Mouse (Mus musculus): ENCODE results near the gene Vil1. TPM values are rescaled to one million over a fixed set of nuclear protein-coding genes. Genes with fewer than 3 reads are reported as not detected.
A peak's percentile ranks its signal among the peaks of the same experiment; 100 is the strongest.

Vil1 gene
- polyA plus RNA-seq (2015; fragmentation: Nextera tagmentation; extraction: Ambion mirVana), result 0.76 and 0.99 TPM in 2 replicates

DNA sequence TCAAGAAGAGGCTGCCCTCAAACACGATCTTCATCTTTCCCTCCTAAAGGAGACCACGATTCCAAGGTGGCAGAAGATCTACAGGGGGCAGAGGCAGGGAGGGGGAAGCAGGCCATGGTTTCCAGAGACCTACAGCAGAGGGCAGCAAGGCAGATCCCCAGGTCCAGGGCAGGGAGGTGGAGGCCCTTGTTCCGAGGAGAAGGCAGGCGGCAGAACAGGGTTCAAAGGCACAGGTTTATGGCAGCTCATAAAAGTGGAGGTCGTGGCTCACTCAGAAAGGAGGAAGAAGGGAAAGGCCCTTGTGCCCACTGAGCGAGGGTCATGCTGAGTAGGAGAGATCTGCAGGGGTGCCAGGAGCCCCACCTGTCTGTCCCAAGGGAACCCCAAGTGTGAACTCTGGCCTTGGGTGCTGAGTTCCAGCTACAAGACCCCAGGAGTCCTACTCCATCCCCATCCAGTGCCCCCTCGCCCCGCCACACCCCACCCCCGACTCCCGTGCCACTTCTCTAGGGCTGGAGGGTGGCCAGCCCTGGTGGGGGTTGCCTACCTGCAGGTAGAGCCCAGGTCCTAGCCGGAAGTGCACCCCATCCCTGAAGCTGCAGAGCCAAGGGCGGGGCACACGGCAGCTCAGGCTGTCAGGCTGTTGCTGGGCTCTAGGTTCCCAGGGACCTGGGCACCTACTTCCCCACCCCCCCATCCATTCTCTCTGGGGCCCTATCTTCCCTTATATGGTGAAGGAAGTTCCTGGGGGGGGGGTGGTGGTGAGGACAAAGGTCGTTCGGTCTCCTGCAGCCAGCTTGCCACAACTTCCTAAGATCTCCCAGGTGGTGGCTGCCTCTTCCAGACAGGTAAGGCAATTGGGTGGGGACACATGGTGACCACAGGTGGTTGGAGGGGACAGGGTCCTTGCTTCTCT lies at the start of gene Vil1:
Gene Vil1, plus strand, starts transcription at position 788 of the 916 bp plus-strand sequence.
- no peak for ATAC-seq (ENCODE audit: insufficient read depth)
- H3K27me3 ChIP-seq, result no peaks in the 10 kb centered on the region
- H3K36me3 ChIP-seq (replicated peaks), result no peaks in the 10 kb centered on the region
- no peak within 1 kb of the TSS for H3K4me3 ChIP-seq (replicated peaks)
- no peak within 1 kb of the TSS for H3K4me2 ChIP-seq
- no peak within 1 kb of the TSS for H3K9ac ChIP-seq
- H3K27ac ChIP-seq (replicated peaks), result no peak within 1 kb of the TSS
- WGBS (ENCODE audit: insufficient replicate concordance), result 47% methylated on average over 15 of the region's 15 CpGs
- peaks cover 11% of the 10 kb centered on the region for H3K4me1 ChIP-seq (replicated peaks)
- no peaks in the 10 kb centered on the region for H3K9me3 ChIP-seq (replicated peaks)

DNA sequence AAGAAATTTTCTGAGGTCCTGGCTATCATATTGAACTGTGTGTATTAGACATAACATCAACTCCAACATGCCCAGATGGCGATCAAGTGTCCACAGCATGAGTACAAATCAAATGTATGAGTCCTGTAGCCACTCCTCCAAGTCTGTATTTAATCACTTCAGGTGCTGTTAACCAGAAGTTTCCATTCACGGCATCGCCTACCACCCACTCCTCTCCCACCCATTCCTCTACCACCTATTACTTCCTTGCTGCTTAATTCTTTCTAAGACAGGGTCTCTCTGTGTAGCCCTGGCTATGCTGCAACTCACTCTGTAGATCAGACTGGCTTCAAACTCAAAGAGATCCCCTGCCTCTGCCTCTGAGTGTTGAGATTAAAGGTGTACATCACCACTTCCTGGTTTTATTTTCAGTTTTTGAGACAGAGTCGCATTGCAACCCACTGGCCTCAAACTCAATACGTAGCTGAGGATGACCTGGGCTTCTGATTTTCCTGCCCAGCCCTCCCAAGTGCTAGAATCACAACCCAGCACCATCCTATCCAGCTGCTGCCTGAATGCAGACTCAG lies 49.1 kb upstream of the Vil1 start:
- H3K27ac ChIP-seq (replicated peaks), result no peak overlapping the region
- peaks cover 3% of the 10 kb centered on the region; the same call in 1 of the 2 replicates for H3K27me3 ChIP-seq
- no peak overlapping the region for H3K4me2 ChIP-seq
- H3K9ac ChIP-seq, result no peak overlapping the region
- ATAC-seq (ENCODE audit: insufficient read depth), result no peak
- H3K4me3 ChIP-seq (replicated peaks), result no peak overlapping the region
- H3K9me3 ChIP-seq (replicated peaks), result no peaks in the 10 kb centered on the region
- WGBS (ENCODE audit: insufficient replicate concordance), result 51% methylated on average over 5 of the region's 5 CpGs
- no peaks in the 10 kb centered on the region for H3K36me3 ChIP-seq (replicated peaks)
- H3K4me1 ChIP-seq (replicated peaks), result peaks cover 7% of the 10 kb centered on the region

DNA sequence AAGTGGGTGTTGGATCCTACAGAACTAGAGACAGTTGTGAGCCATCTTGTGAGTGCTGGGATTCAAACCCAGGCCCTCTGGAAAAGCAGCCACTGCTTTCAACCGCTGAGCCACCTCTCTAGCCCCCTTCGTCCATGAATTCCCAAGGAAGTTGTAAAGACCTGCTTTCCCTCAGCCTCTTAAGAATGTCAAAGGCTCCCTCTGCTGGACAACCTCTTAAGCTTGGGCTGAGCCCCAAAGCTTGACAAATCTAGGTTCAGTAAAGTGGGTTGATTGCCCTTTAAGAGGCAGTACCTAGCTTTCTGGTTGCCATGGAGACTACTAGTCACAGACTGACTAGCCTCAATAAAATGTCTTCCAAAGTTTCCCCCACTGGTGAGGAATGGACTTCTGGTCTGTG lies 47.4 kb upstream of the Vil1 start, which contains the start of gene Catip:
Gene Catip, plus strand, starts transcription at position 297 of the 400 bp plus-strand sequence.
- Histone ChIP-seq H3K27ac (replicated peaks) (no peak within 1 kb of the TSS), H3K9ac (no peak within 1 kb of the TSS), H3K27me3 (peaks cover 7% of the 10 kb centered on the region), H3K4me2 (no peak within 1 kb of the TSS), H3K36me3 (replicated peaks) (no peaks in the 10 kb centered on the region), H3K9me3 (replicated peaks) (no peaks in the 10 kb centered on the region), H3K4me3 (replicated peaks) (no peak within 1 kb of the TSS), H3K4me1 (replicated peaks) (peaks cover 8% of the 10 kb centered on the region)
- WGBS (ENCODE audit: insufficient replicate concordance), result 1% methylated on average over 2 of the region's 2 CpGs
- no peak for ATAC-seq (ENCODE audit: insufficient read depth)

DNA sequence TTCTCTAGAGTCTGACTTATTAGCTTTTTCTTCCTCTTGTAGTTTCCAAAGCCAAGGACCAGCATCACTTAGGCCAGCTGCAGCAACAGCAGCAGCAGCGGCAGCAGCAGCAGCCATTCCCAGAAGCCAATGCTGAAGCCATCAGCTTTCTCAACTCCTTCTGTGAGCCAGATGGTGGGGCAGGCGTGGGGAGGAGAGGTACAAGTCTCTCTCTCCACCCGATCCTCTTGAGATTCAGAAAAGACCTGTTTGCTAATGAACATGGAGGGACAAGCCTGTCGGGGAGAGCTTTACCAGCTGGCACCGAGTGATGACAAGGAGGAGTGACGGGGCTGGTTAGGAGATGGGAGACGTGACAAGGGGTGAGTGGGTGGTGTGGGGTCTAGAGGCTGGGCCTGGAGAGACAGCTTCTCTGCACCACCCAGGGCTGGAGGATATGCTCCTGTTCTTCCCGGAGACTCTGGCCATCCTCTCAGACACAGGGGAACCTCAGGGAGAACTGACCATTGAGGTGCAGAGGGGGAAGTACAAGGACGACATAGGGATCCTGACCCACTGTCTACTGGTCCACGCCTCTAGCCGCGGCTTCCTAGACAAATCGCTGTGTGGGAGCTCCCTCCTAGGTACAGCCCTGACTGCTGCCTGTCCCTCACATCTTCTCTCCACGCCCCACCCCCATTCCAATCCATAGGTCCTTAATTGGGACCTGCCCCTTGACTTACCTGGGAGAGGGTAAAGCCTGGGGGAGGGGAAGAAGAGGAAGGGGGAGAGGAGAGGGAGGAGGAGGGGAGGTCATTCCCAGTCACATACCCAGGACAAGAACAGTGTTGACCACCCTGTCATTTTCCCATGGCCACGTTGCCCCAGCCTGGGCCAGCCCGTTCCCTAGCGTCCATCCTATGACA lies 46.6 kb upstream of the Vil1 start:
- Histone ChIP-seq H3K4me2 (no peak overlapping the region), H3K27ac (replicated peaks) (no peak overlapping the region), H3K4me3 (replicated peaks) (no peak overlapping the region), H3K9ac (no peak overlapping the region), H3K36me3 (replicated peaks) (no peaks in the 10 kb centered on the region), H3K4me1 (replicated peaks) (peaks cover 16% of the 10 kb centered on the region), H3K27me3 (peaks cover 15% of the 10 kb centered on the region), H3K9me3 (replicated peaks) (no peaks in the 10 kb centered on the region)
- WGBS (ENCODE audit: insufficient replicate concordance), result 59% methylated on average over 17 of the region's 17 CpGs
- 0 out of 2 replicates have a peak, but pooled peaks have one; percentile 18 for ATAC-seq (ENCODE audit: insufficient read depth)

DNA sequence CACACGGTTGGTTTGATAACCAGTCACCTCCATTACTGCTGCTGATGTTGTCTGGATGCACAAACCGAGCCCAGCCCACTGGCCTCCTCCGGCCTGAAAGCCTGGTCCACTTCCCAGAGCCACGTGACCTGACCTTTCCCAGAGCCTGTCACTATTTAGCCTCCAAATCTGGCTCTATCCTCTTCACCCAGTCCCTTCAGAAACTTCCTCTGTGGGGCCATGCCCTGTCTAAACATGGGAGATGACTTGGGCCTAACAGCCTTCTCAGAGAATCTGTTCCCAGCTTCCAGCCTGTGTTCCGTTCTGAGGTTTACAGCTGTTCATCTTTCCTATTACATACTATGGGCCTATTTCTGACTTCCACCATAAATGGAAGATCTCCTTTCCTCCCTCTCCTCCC lies 45.7 kb upstream of the Vil1 start:
- no peak overlapping the region for H3K9ac ChIP-seq
- no peak overlapping the region for H3K4me2 ChIP-seq
- H3K4me1 ChIP-seq (replicated peaks), result peaks cover 25% of the 10 kb centered on the region
- ATAC-seq (ENCODE audit: insufficient read depth), result no peak
- 49% methylated on average over 5 of the region's 5 CpGs for WGBS (ENCODE audit: insufficient replicate concordance)
- no peak overlapping the region for H3K4me3 ChIP-seq (replicated peaks)
- H3K27ac ChIP-seq (replicated peaks), result no peak overlapping the region
- H3K9me3 ChIP-seq (replicated peaks), result no peaks in the 10 kb centered on the region
- H3K27me3 ChIP-seq, result peaks cover 23% of the 10 kb centered on the region
- H3K36me3 ChIP-seq (replicated peaks), result no peaks in the 10 kb centered on the region

DNA sequence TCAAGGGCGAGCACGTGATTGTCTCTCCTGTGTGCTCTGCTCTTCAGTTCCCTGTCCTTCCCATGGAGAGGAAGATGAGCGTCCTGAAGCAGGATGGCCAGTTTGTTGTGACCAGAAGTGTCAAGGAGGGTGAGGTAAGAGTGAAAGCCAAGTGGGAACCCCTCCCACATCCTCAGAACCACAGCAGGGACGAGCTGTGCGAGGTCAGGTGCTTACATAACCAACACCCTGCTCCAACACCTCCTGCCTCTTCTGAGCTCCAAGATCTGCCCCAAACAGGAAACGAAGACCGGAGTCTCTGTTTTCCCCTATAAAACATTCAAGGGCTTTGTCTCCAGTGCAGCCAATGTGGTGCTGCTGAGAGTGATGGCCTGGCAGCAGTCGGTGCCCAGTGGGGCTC lies 44.9 kb upstream of the Vil1 start:
- Histone ChIP-seq H3K9ac (no peak overlapping the region), H3K27me3 (peaks cover 23% of the 10 kb centered on the region), H3K36me3 (replicated peaks) (no peaks in the 10 kb centered on the region), H3K4me2 (no peak overlapping the region), H3K4me1 (replicated peaks) (peaks cover 28% of the 10 kb centered on the region), H3K9me3 (replicated peaks) (no peaks in the 10 kb centered on the region), H3K4me3 (replicated peaks) (no peak overlapping the region), H3K27ac (replicated peaks) (no peak overlapping the region)
- 32% methylated on average over 8 of the region's 8 CpGs for WGBS (ENCODE audit: insufficient replicate concordance)
- ATAC-seq (ENCODE audit: insufficient read depth), result no peak

DNA sequence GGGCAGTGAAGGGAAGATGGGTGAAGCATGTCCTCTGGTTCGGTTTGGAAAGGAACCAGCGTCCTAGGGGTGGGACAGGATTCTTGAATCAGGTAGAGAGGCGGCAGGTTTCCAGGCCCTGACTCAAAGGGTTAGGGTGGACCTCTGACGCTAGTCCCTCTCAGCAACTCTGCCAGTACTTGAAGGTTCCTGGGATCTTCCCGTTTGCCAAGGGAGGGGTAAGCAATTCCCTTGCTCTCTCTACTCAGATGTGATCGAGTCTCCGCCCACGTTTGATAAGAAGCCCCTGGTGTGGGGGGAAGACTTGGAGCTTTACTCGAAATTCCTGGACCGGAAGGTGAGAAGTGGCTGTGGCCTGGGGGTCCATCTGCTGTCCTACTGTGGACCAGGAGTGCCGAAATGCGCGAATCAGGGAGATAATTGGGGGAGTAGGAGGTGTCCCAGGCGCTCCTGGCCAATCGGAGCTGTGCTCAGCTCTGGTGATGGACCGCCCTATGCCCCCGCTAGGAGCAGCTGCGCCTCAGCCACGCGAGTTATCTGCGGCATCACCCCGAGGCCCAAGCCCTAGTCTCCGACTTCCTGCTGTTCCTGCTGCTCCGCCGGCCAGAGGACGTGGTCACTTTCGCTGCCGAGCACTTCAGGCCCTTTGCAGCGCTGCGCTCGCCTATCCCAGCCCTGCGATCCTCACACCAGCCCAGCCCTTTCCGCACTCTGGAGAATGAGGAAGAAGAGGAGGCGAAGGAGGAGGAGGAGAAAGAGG lies 41.1 kb upstream of the Vil1 start:
- H3K27ac ChIP-seq (replicated peaks), result no peak overlapping the region
- peaks cover 23% of the 10 kb centered on the region for H3K27me3 ChIP-seq
- no peaks in the 10 kb centered on the region for H3K9me3 ChIP-seq (replicated peaks)
- peaks cover 31% of the 10 kb centered on the region for H3K4me1 ChIP-seq (replicated peaks)
- H3K4me3 ChIP-seq (replicated peaks), result peak overlapping the region; percentile 46
- H3K4me2 ChIP-seq, result peak overlapping the region; percentile 74
- ATAC-seq (ENCODE audit: insufficient read depth), result peak; percentile 62; the same call in 1 of the 2 replicates
- 6% methylated on average over 34 of the region's 34 CpGs for WGBS (ENCODE audit: insufficient replicate concordance)
- peak overlapping the region; percentile 43; the same call in 1 of the 2 replicates for H3K9ac ChIP-seq
- H3K36me3 ChIP-seq (replicated peaks), result no peaks in the 10 kb centered on the region

DNA sequence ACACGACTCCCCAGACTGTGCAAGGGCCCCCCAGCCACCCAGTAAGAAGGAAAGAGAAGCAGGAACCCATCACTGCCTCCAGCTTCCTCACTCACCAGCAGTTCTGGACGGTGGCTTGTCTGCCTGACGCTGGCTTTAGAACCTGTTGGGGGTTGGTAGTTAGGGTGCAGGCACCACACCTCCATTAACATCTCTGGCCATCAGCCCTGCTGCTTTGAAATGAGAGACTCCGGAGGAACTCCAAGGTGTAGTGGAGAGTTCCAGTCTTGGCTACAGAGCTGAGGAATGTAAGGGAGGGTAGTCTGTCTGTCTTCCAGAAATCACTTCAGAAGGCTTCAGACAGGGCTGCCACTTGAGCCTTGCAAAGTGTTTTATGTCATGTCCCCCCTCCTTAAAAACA lies 39.1 kb upstream of the Vil1 start:
- Histone ChIP-seq H3K9me3 (replicated peaks) (no peaks in the 10 kb centered on the region), H3K27ac (replicated peaks) (no peak overlapping the region), H3K9ac (no peak overlapping the region), H3K36me3 (replicated peaks) (no peaks in the 10 kb centered on the region), H3K27me3 (peaks cover 20% of the 10 kb centered on the region), H3K4me2 (no peak overlapping the region), H3K4me1 (replicated peaks) (peaks cover 34% of the 10 kb centered on the region), H3K4me3 (replicated peaks) (no peak overlapping the region)
- 31% methylated on average over 4 of the region's 4 CpGs for WGBS (ENCODE audit: insufficient replicate concordance)
- no peak for ATAC-seq (ENCODE audit: insufficient read depth)

DNA sequence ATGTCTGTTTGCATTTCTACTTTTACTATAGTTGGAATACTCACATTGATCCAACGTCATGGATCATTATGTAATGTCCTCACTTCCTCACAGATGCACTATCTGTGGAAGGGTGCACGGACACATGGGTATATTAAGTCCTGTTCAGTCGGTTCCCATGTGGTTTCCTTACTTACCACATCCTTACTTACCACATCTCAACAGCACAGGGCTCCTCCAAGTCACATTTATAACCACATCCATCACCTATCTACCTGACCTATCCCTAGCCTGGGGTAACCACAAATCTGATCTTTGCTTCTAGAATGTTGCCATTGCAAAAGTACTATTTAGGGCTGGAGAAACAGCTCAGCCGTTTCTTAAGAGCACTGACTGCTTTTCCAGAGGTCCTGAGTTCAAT lies 35.8 kb upstream of the Vil1 start:
- 13% methylated on average over 4 of the region's 4 CpGs for WGBS (ENCODE audit: insufficient replicate concordance)

DNA sequence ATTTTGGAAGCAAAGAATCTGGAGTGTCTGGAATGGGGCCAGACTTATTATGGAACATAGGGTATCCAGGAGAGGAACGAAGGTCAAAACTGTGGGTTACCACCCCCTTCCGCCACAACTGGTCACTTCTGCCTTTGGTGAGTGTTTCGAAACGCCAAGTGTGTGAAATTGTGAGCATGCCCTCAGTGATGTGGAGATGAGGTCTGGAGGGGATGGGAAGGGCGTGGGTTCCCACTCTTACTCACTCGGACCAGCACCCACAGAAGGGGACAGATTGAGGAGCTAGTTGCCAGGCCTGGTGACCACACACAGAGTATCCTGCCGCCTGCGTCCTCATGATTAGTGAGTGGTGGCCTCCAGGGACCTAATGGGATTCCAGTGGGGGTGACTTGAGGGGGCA lies 34.2 kb upstream of the Vil1 start, which contains the start of gene Slc11a1:
Gene Slc11a1, plus strand, starts transcription at position 216 of the 400 bp plus-strand sequence.
- Histone ChIP-seq H3K4me3 (replicated peaks) (0 out of 2 replicates have a peak within 1 kb of the TSS, but pooled peaks have one; percentile 12), H3K9ac (no peak within 1 kb of the TSS), H3K27me3 (0 out of 2 replicates have a peak, but pooled peaks cover 4% of the 10 kb centered on the region), H3K36me3 (replicated peaks) (no peaks in the 10 kb centered on the region), H3K4me2 (peak within 1 kb of the TSS; percentile 30; the same call in 1 of the 2 replicates), H3K27ac (replicated peaks) (peak within 1 kb of the TSS; percentile 53), H3K4me1 (replicated peaks) (peaks cover 41% of the 10 kb centered on the region), H3K9me3 (replicated peaks) (no peaks in the 10 kb centered on the region)
- WGBS (ENCODE audit: insufficient replicate concordance), result 44% methylated on average over 8 of the region's 8 CpGs
- ATAC-seq (ENCODE audit: insufficient read depth), result peak; percentile 36

More for the DNA sequence above, 35.8 kb upstream of the Vil1 start:
- no peak overlapping the region for H3K4me2 ChIP-seq
- H3K36me3 ChIP-seq (replicated peaks), result no peaks in the 10 kb centered on the region
- H3K4me3 ChIP-seq (replicated peaks), result no peak overlapping the region
- H3K27ac ChIP-seq (replicated peaks), result no peak overlapping the region
- H3K27me3 ChIP-seq, result 0 out of 2 replicates have a peak, but pooled peaks cover 5% of the 10 kb centered on the region
- H3K9me3 ChIP-seq (replicated peaks), result no peaks in the 10 kb centered on the region
- peaks cover 32% of the 10 kb centered on the region for H3K4me1 ChIP-seq (replicated peaks)
- no peak for ATAC-seq (ENCODE audit: insufficient read depth)
- H3K9ac ChIP-seq, result no peak overlapping the region
